Mouse (Mus musculus) bone marrow macrophage, adult 2 months (primary cell): ENCODE measurements around the gene Ssh2.

Experiments used
- CTCF ChIP-seq: IDR thresholded peaks from 2 replicates; pipeline ENCODE4 v1.5.1; 2012; ENCODE audit warnings: low read depth, mild to moderate bottlenecking, low read length, moderate library complexity
- POLR2A ChIP-seq: IDR thresholded peaks from 2 replicates; pipeline ENCODE4 v1.6.1; 2012; ENCODE audit warnings: mild to moderate bottlenecking, low read depth, low read length, borderline replicate concordance

GRCm38 (mm10) chr11:77449224-77449623 is 233.1 kb downstream of the Ssh2 start:
- TF ChIP-seq CTCF: no peak
- TF ChIP-seq POLR2A: no peak
